Mouse (Mus musculus): Measurements from ENCODE around the gene Riok1. TPM values are rescaled to one million over a fixed set of nuclear protein-coding genes. Genes with fewer than 3 reads are reported as not detected.

Riok1 gene
- polyA plus RNA-seq, 1 experiment from 2014 or later, result 52.2 TPM

DNA sequence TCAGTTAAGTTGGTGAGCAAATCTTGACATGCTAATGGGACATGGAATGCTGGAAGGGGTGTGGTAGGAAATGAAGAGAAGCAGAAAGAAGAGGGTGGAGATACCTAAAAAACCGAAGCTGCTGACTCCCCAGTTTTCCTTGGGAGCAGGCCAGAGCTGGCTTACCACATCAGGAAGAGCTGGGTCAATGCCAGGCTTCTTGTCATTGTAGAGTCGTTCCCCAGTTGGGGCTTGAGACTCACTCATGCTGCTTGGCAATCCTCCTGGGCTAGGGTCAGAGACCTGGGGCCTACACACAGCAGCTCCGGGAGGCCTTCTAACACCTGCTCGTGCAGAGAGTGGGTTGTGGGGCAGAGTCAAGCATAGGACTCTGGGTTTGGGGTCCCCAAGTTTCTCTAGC lies 34.1 kb downstream of the Riok1 start:
- Histone ChIP-seq H3K9ac (no peak overlapping the region), H3K27ac (replicated peaks) (peak overlapping the region; percentile 48; the same call in 1 of the 2 replicates), H3K27me3 (no peaks in the 10 kb centered on the region), H3K9me3 (replicated peaks) (no peaks in the 10 kb centered on the region), H3K36me3 (no peaks in the 10 kb centered on the region), H3K4me2 (replicated peaks) (no peak overlapping the region), H3K4me1 (no peaks in the 10 kb centered on the region), H3K4me3 (replicated peaks) (no peak overlapping the region)
- no peak; the same call in 1 of the 2 replicates for ATAC-seq (ENCODE audit: insufficient number of reproducible peaks, low FRiP score, low TSS enrichment, low read depth)
- 55% methylated on average over 4 of the region's 4 CpGs for WGBS

DNA sequence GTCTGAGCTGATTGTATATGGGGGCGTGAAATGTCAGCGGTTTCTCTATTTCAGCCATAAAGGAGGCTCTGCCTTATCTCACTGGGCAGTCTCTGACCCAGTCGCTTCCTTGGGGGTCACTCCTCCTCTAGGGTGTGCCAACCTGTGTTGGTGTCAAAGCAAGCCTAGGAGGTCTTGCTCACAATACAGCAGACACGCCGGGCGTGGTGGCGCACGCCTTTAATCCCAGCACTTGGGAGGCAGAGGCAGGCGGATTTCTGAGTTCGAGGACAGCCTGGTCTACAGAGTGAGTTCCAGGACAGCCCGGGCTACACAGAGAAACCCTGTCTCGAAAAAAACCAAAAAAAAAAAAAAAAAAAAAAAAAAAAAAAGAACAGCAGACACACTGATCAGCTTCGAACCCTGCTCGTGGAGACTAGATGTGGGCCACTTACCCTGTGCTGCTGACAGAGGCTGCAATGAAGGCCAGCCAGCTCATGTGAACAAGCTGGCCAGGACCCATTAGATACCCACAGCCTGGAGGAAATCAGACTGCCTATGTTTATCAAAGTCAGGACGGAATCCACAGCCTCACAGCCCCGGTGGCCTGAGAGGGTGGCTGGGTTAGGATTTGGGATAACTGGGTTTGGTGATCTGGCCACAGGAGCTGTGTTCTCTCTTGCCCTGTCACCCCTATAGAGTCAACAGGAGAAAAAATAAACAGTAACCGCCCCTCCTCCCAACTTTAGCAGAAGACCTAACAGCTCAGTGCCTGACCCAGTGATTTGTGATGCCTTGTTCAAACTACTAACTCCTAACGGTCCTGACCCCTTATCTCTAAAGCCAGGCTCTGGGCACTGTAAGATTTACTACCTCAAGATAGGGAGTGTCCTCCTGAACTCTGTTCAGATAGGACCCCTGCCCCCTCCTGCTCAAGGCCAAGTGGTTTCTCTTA lies 36.8 kb downstream of the Riok1 start:
- H3K27me3 ChIP-seq, result no peaks in the 10 kb centered on the region
- H3K9me3 ChIP-seq (replicated peaks), result no peaks in the 10 kb centered on the region
- H3K27ac ChIP-seq (replicated peaks), result no peak overlapping the region
- H3K9ac ChIP-seq, result no peak overlapping the region
- WGBS, result 82% methylated on average over 18 of the region's 18 CpGs
- H3K36me3 ChIP-seq, result no peaks in the 10 kb centered on the region
- H3K4me1 ChIP-seq, result peaks cover 8% of the 10 kb centered on the region
- ATAC-seq (ENCODE audit: insufficient number of reproducible peaks, low FRiP score, low TSS enrichment, low read depth), result no peak
- no peak overlapping the region for H3K4me3 ChIP-seq (replicated peaks)
- H3K4me2 ChIP-seq (replicated peaks), result no peak overlapping the region

- no peak for ATAC-seq (ENCODE audit: insufficient number of reproducible peaks, low FRiP score, low TSS enrichment, low read depth)
- 61% methylated on average over 5 of the region's 5 CpGs for WGBS
- no peak overlapping the region for H3K4me3 ChIP-seq (replicated peaks)
- peaks cover 8% of the 10 kb centered on the region for H3K4me1 ChIP-seq
- no peaks in the 10 kb centered on the region for H3K27me3 ChIP-seq
- H3K27ac ChIP-seq (replicated peaks), result no peak overlapping the region
- no peaks in the 10 kb centered on the region for H3K36me3 ChIP-seq
- no peak overlapping the region for H3K4me2 ChIP-seq (replicated peaks)
- H3K9ac ChIP-seq, result no peak overlapping the region
- H3K9me3 ChIP-seq (replicated peaks), result no peaks in the 10 kb centered on the region
These were observed 37.6 kb downstream of the Riok1 start for GRCm38 (mm10) chr13:38074404-38074803.

DNA sequence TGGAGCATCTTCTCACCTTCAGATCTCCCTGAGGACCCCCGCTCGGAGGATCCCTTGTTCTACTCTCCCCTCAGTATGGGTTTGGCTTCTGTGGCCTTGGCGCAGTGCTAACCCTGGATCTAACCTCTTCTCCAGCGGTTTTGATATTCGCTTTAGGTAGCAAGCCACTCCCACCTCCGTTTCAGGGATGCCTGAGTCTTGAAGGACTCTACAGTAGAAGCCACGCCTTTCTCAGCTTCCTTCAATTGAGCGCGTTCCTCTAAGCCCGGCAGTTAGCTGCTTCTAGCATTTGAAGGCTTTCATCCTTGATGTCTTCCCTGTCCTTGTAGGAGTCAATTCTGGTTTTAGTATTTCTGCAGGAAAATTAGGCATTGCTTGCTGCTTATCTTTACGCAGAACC lies 40.3 kb downstream of the Riok1 start:
- no peak overlapping the region for H3K27ac ChIP-seq (replicated peaks)
- no peak for ATAC-seq (ENCODE audit: insufficient number of reproducible peaks, low FRiP score, low TSS enrichment, low read depth)
- no peak overlapping the region for H3K4me3 ChIP-seq (replicated peaks)
- H3K9me3 ChIP-seq (replicated peaks), result no peaks in the 10 kb centered on the region
- H3K4me2 ChIP-seq (replicated peaks), result peak overlapping the region; percentile 21; the same call in 1 of the 2 replicates
- no peak overlapping the region for H3K9ac ChIP-seq
- H3K27me3 ChIP-seq, result no peaks in the 10 kb centered on the region
- 19% methylated on average over 11 of the region's 11 CpGs for WGBS
- H3K36me3 ChIP-seq, result no peaks in the 10 kb centered on the region
- H3K4me1 ChIP-seq, result peaks cover 8% of the 10 kb centered on the region

GRCm38 (mm10) chr13:38078836-38079235 lies 42.0 kb downstream of the Riok1 start:
- no peak for ATAC-seq (ENCODE audit: insufficient number of reproducible peaks, low FRiP score, low TSS enrichment, low read depth)

DNA sequence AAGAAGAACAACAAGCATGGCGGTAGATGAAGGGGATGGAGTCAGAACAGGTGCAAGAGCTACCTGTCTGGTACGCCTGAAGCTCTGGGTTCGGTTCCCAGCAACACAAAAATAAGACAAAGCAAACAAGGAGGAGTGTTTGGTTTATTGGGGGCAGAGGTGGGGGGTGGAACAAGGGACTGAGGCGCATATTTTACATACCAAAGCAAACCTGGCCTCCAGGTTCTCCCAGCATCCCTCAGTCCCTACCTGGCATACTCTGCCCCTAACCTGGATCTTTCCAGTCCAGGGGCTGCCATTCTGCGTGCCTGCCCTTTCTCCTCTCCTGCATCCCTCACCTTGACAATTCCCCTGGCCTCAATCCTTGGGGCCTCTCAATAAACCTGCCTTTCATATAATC lies 42.6 kb downstream of the Riok1 start:
- no peak for ATAC-seq (ENCODE audit: insufficient number of reproducible peaks, low FRiP score, low TSS enrichment, low read depth)
- Histone ChIP-seq H3K9me3 (replicated peaks) (no peaks in the 10 kb centered on the region), H3K27ac (replicated peaks) (peak overlapping the region; percentile 44; the same call in 1 of the 2 replicates), H3K4me1 (peaks cover 14% of the 10 kb centered on the region), H3K36me3 (no peaks in the 10 kb centered on the region), H3K27me3 (no peaks in the 10 kb centered on the region), H3K4me3 (replicated peaks) (no peak overlapping the region), H3K9ac (no peak overlapping the region), H3K4me2 (replicated peaks) (no peak overlapping the region)
- WGBS, result 69% methylated on average over 5 of the region's 5 CpGs

More at GRCm38 (mm10) chr13:38078836-38079235, 42.0 kb downstream of the Riok1 start:
- H3K4me1 ChIP-seq, result peaks cover 14% of the 10 kb centered on the region
- H3K4me2 ChIP-seq (replicated peaks), result no peak overlapping the region
- H3K27me3 ChIP-seq, result no peaks in the 10 kb centered on the region
- no peaks in the 10 kb centered on the region for H3K36me3 ChIP-seq
- H3K27ac ChIP-seq (replicated peaks), result no peak overlapping the region
- no peaks in the 10 kb centered on the region for H3K9me3 ChIP-seq (replicated peaks)
- no peak overlapping the region for H3K9ac ChIP-seq
- no peak overlapping the region for H3K4me3 ChIP-seq (replicated peaks)
- WGBS, result 35% methylated on average over 6 of the region's 6 CpGs

GRCm38 (mm10) chr13:38080014-38080413 lies 43.2 kb downstream of the Riok1 start:
- Histone ChIP-seq H3K4me3 (replicated peaks) (no peak overlapping the region), H3K36me3 (no peaks in the 10 kb centered on the region), H3K9me3 (replicated peaks) (no peaks in the 10 kb centered on the region), H3K27me3 (no peaks in the 10 kb centered on the region), H3K4me1 (peaks cover 14% of the 10 kb centered on the region), H3K27ac (replicated peaks) (peak overlapping the region; percentile 75), H3K4me2 (replicated peaks) (no peak overlapping the region), H3K9ac (no peak overlapping the region)
- 35% methylated on average over 9 of the region's 9 CpGs for WGBS
- no peak for ATAC-seq (ENCODE audit: insufficient number of reproducible peaks, low FRiP score, low TSS enrichment, low read depth)

DNA sequence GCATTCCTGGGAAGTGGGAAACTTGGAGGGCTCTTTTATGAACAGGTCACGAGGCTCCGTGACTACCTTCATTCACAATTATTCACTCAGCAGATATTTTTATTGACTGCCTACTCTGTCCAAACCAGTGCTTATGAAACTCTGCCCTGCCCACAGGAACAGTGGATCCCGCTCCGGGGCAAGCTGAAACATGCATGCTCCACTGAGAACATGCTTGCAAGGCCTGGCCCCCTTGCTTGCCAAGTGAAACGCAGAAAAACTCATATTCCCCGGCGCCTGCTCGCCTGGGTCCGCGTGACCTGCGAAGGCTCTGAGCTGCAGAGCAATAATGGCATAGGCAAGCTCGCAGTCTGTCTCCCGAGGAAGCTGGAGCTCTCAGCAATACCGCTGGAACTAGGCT lies 43.9 kb downstream of the Riok1 start:
- Histone ChIP-seq H3K4me1 (peaks cover 14% of the 10 kb centered on the region), H3K36me3 (no peaks in the 10 kb centered on the region), H3K4me2 (replicated peaks) (peak overlapping the region; percentile 15; the same call in 1 of the 2 replicates), H3K9ac (no peak overlapping the region), H3K9me3 (replicated peaks) (no peaks in the 10 kb centered on the region), H3K4me3 (replicated peaks) (no peak overlapping the region), H3K27me3 (no peaks in the 10 kb centered on the region), H3K27ac (replicated peaks) (peak overlapping the region; percentile 75)
- 63% methylated on average over 14 of the region's 14 CpGs for WGBS
- ATAC-seq (ENCODE audit: insufficient number of reproducible peaks, low FRiP score, low TSS enrichment, low read depth), result no peak

GRCm38 (mm10) chr13:38081161-38081560 lies 44.4 kb downstream of the Riok1 start:
- no peak for ATAC-seq (ENCODE audit: insufficient number of reproducible peaks, low FRiP score, low TSS enrichment, low read depth)
- WGBS, result 75% methylated on average over 7 of the region's 7 CpGs
- peak overlapping the region; percentile 75 for H3K27ac ChIP-seq (replicated peaks)

DNA sequence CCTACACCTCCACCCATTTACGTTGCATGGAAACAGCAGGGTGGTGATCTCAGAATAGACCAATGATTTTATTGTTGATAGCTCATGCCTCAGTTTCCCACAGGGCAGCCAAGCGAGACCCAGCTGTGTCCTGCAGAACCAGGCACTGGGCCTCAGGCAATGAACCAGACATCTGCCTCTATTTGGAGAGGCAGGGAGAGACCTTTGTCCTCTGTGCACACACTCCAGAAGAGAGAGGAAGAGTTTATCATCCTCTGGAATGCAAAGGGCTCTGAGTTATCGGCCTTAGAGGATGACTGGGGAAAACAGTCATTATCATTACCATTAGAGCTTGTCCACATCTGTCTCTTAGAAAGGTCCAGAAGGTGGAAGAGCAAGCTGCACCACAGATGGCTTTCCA lies 49.9 kb downstream of the Riok1 start:
- Histone ChIP-seq H3K36me3 (no peaks in the 10 kb centered on the region), H3K4me1 (peaks cover 6% of the 10 kb centered on the region; the same call in 1 of the 2 replicates), H3K4me2 (replicated peaks) (no peak overlapping the region), H3K27ac (replicated peaks) (no peak overlapping the region), H3K9ac (no peak overlapping the region), H3K4me3 (replicated peaks) (no peak overlapping the region), H3K27me3 (no peaks in the 10 kb centered on the region), H3K9me3 (replicated peaks) (no peaks in the 10 kb centered on the region)
- no peak for ATAC-seq (ENCODE audit: insufficient number of reproducible peaks, low FRiP score, low TSS enrichment, low read depth)
- 42% methylated on average over 3 of the region's 3 CpGs for WGBS

More at GRCm38 (mm10) chr13:38081161-38081560, 44.4 kb downstream of the Riok1 start:
- Histone ChIP-seq H3K9me3 (replicated peaks) (no peaks in the 10 kb centered on the region), H3K27me3 (no peaks in the 10 kb centered on the region), H3K4me3 (replicated peaks) (no peak overlapping the region), H3K4me1 (peaks cover 14% of the 10 kb centered on the region), H3K9ac (no peak overlapping the region), H3K4me2 (replicated peaks) (peak overlapping the region; percentile 15; the same call in 1 of the 2 replicates), H3K36me3 (no peaks in the 10 kb centered on the region)

DNA sequence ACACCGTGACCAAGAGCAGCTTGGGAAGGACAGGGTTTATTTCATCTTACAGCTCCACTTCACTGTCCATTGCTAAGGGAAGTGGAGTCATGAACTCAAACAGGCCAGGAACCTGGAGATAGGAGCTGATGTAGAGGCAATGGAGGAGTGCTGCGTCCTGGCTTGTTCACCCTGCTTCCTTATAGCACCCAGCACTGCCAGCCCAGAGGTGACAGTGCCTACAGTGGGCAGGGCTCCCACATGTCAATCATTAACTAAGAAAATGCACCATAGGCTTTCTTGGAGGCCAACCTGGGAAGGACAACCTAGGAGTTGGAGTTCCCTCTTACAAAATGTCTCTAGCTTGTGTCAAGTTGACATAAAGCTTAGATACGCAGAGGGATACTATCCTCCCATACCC lies 51.2 kb downstream of the Riok1 start:
- ATAC-seq (ENCODE audit: insufficient number of reproducible peaks, low FRiP score, low TSS enrichment, low read depth), result no peak
- Histone ChIP-seq H3K9me3 (replicated peaks) (no peaks in the 10 kb centered on the region), H3K27me3 (no peaks in the 10 kb centered on the region), H3K4me3 (replicated peaks) (no peak overlapping the region), H3K4me1 (0 out of 2 replicates have a peak, but pooled peaks cover 3% of the 10 kb centered on the region), H3K27ac (replicated peaks) (no peak overlapping the region), H3K9ac (no peak overlapping the region), H3K36me3 (no peaks in the 10 kb centered on the region), H3K4me2 (replicated peaks) (no peak overlapping the region)
- WGBS, result 80% methylated on average over 3 of the region's 3 CpGs
